Mouse (Mus musculus) lung, postnatal 0 days (tissue): ENCODE measurements around the gene Rnls.

Source experiments
- CTCF ChIP-seq: IDR thresholded peaks from 2 replicates; pipeline ENCODE4 v1.5.1; 2016; ENCODE audit warnings: antibody characterized with exemption, mild to moderate bottlenecking
- EP300 ChIP-seq: IDR thresholded peaks from 2 replicates; pipeline ENCODE4 v1.6.1; 2016; ENCODE audit warnings: antibody characterized with exemption, mild to moderate bottlenecking, control low read depth

GRCm38 (mm10) chr19:33273676-33274075 is 118.4 kb downstream of the Rnls start:
- TF ChIP-seq EP300 (no peak), CTCF (no peak)
